Mouse (Mus musculus) midbrain, postnatal 0 days (tissue): Measurements from ENCODE around the gene Phf5a. TPM values are rescaled to one million over a fixed set of nuclear protein-coding genes. Genes with fewer than 3 reads are reported as not detected.

Experiments used
- ATAC-seq: fragments of 200-750 bp; cut with Nextera tagmentation; 2 replicates; pipeline ENCODE4 v1.8.0; 2017; ENCODE audit warnings: moderate number of reproducible peaks, mild to moderate bottlenecking, moderate TSS enrichment, moderate library complexity; ENCODE audit not compliant: low FRiP score
- DNase-seq: peaks from one replicate; pipeline ENCODE4 v3.0.0-alpha.2; 2015; ENCODE audit warnings: low spot score
- H3K27ac ChIP-seq: fragments of 300-500 bp; sonication (generic); 2 replicates; pipeline ENCODE4 v1.5.1; 2014; ENCODE audit warnings: low read depth, mild to moderate bottlenecking, low read length, mixed read lengths
- H3K27me3 ChIP-seq: fragments of 300-500 bp; sonication (generic); 2 replicates; pipeline ENCODE4 v1.6.1; 2014; ENCODE audit warnings: low read length, control low read depth, mixed read lengths; ENCODE audit not compliant: insufficient read depth
- H3K36me3 ChIP-seq: fragments of 300-500 bp; sonication (generic); 2 replicates; pipeline ENCODE4 v1.6.1; 2014; ENCODE audit warnings: low read length, control low read depth, mixed read lengths; ENCODE audit not compliant: insufficient read depth
- H3K4me1 ChIP-seq: fragments of 300-500 bp; sonication (generic); 2 replicates; pipeline ENCODE4 v1.6.1; 2014; ENCODE audit warnings: mild to moderate bottlenecking, control low read depth, antibody characterized with exemption, low read length, mixed read lengths; ENCODE audit not compliant: insufficient read depth
- H3K4me2 ChIP-seq: fragments of 300-500 bp; sonication (generic); 2 replicates; pipeline ENCODE4 v1.6.1; 2014; ENCODE audit warnings: low read depth, mild to moderate bottlenecking, low read length, mixed read lengths; ENCODE audit not compliant: poor library complexity, severe bottlenecking
- H3K4me3 ChIP-seq: fragments of 300-500 bp; sonication (generic); 2 replicates; pipeline ENCODE4 v1.5.1; 2014; ENCODE audit warnings: low read depth, mild to moderate bottlenecking, low read length, moderate library complexity
- H3K9ac ChIP-seq: fragments of 300-500 bp; sonication (generic); replicated peaks from 2 replicates; pipeline ENCODE4 v1.6.1; 2014; ENCODE audit warnings: mild to moderate bottlenecking, low read length, moderate library complexity, mixed read lengths; ENCODE audit not compliant: poor library complexity, severe bottlenecking
- H3K9me3 ChIP-seq: fragments of 300-500 bp; sonication (generic); 2 replicates; pipeline ENCODE4 v1.6.1; 2016; ENCODE audit warnings: low read length, control low read depth
- CTCF ChIP-seq: IDR thresholded peaks from 2 replicates; pipeline ENCODE4 v1.5.1; 2016; ENCODE audit warnings: antibody characterized with exemption, mild to moderate bottlenecking
- WGBS: fragments of 180-500 bp; shearing (Covaris S2); extraction: QIAGEN DNeasy Blood & Tissue Kit; methylation state at CpG from one replicate; pipeline ENCODE4 v1.1.7; 2014; 5-methylcytosine and 5-hydroxymethylcytosine counted together
- polyA plus RNA-seq: library from polyadenylated mRNA; unstranded; fragments of >200 nt; fragmentation: Nextera tagmentation; extraction: Ambion mirVana; gene quantifications from 2 replicates; pipeline ENCODE4 v1.2.1, GENCODE M21; 2015
- total RNA-seq: library from RNA; depleted of rRNA; stranded (reverse); fragments of >200 nt; gene quantifications from 2 replicates; pipeline ENCODE4 v1.2.3, GENCODE M21; 2014

The Phf5a gene
- total and polyA plus RNA-seq, 2 experiments from 2014 or later: 34.1 to 107 TPM

DNA sequence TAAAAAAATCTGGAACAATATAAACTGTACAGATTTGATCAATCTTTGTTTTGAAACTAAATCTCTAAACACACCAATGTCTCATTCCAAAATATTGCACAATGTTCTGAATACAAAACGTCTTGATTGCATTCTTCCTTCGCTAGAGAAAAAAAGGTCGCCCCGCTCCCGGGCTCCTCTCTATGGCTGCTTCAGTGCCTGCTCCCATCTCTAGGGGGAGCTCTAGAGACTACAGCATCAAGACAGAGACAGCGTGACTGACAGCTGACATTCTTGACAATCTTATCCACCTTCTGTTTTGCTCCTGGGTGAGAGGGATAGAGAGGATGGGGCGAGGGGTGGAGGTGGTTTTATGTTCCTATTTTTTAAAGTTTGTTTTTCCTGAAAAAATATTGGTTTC lies 23.4 kb downstream of the Phf5a start:
- no peak overlapping the region for H3K9ac ChIP-seq
- no peak overlapping the region for H3K27ac ChIP-seq
- peak; percentile 68 for TF ChIP-seq CTCF
- peaks cover 32% of the 10 kb centered on the region for H3K36me3 ChIP-seq
- WGBS: 26% methylated on average over 7 of the region's 7 CpGs
- H3K4me2 ChIP-seq: no peak overlapping the region
- no peaks in the 10 kb centered on the region for H3K9me3 ChIP-seq
- DNase-seq (peak; percentile 54), ATAC-seq (no peak)
- no peaks in the 10 kb centered on the region for H3K4me1 ChIP-seq
- H3K4me3 ChIP-seq: no peak overlapping the region
- no peaks in the 10 kb centered on the region for H3K27me3 ChIP-seq

DNA sequence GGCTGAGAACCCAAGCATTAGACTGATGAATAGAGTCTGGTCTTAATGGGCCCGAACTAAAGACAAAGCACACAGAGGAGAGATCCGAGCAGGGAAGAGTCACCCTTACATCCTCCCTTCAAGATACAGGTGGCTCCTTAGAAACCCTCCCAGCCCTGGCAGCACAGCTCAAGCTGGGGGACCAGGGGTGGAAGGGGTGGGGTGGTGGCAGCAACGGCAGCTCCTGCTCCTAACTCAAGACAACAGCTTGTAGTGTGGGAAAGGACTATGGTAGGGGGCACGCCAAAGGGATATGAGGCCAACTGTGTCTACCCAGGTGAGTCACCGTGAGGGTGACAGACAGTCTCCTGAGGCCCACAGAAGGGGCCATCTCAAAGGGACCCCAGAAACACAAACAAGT lies 23.9 kb downstream of the Phf5a start:
- no peak for TF ChIP-seq CTCF
- Histone ChIP-seq H3K9ac (no peak overlapping the region), H3K36me3 (peaks cover 32% of the 10 kb centered on the region), H3K27me3 (no peaks in the 10 kb centered on the region), H3K4me3 (no peak overlapping the region), H3K27ac (no peak overlapping the region), H3K9me3 (no peaks in the 10 kb centered on the region), H3K4me2 (no peak overlapping the region), H3K4me1 (no peaks in the 10 kb centered on the region)
- DNase-seq (no peak), ATAC-seq (no peak)
- WGBS: 93% methylated on average over 5 of the region's 5 CpGs

DNA sequence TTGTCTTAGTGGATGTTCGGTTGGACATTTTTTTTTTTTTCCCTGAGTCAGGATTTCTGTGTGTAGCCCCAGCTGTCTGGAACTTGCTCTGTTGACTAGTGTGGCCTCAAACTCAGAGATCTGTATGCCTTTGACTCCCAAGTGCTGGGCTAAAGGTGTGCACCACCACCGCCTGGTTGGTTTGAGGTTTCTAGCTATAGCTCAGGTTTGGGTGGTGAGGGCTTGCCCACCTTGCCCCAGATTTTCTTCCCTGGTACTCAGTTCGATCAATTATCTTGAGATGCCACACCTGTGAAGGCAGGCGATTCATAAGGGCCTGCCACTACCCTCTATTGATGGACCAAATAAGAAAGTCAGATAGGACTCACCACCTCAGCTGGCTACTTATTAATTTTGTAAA lies 24.6 kb downstream of the Phf5a start:
- H3K9ac ChIP-seq: no peak overlapping the region
- TF ChIP-seq CTCF: no peak
- no peak for ATAC-seq
- H3K4me1 ChIP-seq: no peaks in the 10 kb centered on the region
- peaks cover 32% of the 10 kb centered on the region for H3K36me3 ChIP-seq
- no peak overlapping the region for H3K4me3 ChIP-seq
- DNase-seq: no peak
- no peaks in the 10 kb centered on the region for H3K27me3 ChIP-seq
- H3K9me3 ChIP-seq: no peaks in the 10 kb centered on the region
- H3K27ac ChIP-seq: no peak overlapping the region
- H3K4me2 ChIP-seq: no peak overlapping the region
- WGBS: 97% methylated on average over 4 of the region's 4 CpGs

DNA sequence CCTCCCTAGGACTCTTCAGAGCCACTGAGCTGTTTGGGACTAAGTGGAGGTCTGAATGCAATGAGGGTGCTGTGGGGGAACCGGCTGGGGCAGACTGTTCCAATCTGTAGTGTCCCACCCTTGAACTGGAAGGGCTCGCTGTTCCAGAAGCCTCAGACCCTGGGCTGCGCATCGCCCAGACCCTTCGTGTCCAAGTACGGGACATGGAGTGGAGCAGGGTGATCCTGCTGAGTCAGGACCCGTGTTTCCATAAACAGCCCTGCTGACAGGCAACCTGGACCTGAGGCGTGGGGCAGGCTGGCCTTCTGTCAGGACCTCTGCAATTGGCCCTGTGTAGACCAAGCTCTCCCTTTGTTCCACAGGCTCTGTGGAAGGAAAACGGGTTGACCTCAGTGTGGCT lies 25.0 kb downstream of the Phf5a start:
- no peak overlapping the region for H3K4me2 ChIP-seq
- H3K4me3 ChIP-seq: no peak overlapping the region
- H3K9me3 ChIP-seq: no peaks in the 10 kb centered on the region
- H3K9ac ChIP-seq: no peak overlapping the region
- no peaks in the 10 kb centered on the region for H3K4me1 ChIP-seq
- no peaks in the 10 kb centered on the region for H3K27me3 ChIP-seq
- peaks cover 31% of the 10 kb centered on the region for H3K36me3 ChIP-seq
- DNase-seq (no peak), ATAC-seq (no peak)
- no peak for TF ChIP-seq CTCF
- WGBS: 87% methylated on average over 9 of the region's 9 CpGs
- H3K27ac ChIP-seq: no peak overlapping the region

DNA sequence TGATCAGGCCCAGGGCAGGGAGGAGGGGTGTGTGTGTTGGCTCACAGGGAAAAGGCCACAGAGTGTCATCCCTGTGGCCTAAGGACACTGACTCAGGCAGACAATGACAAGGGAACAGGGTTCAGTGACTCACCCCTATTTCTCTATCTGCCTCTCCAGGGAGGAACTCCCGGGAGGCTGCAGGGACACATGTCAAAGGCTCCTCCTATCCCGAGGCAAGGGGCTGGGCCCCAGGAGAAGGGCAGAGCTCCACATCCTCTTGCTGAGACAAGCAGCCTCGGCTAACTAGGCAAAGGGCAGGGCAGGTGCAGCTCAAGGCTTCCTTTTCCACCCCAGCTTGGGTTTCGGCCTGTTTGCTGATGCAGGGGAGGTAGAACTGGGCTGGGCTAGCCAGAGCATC lies 26.0 kb downstream of the Phf5a start:
- no peak overlapping the region for H3K27ac ChIP-seq
- DNase-seq: no peak
- no peak overlapping the region for H3K4me3 ChIP-seq
- no peaks in the 10 kb centered on the region for H3K9me3 ChIP-seq
- no peaks in the 10 kb centered on the region for H3K27me3 ChIP-seq
- WGBS: 37% methylated on average over 4 of the region's 4 CpGs
- no peak for ATAC-seq
- no peak overlapping the region for H3K9ac ChIP-seq
- TF ChIP-seq CTCF: no peak
- H3K4me1 ChIP-seq: no peaks in the 10 kb centered on the region
- no peak overlapping the region for H3K4me2 ChIP-seq
- H3K36me3 ChIP-seq: peaks cover 20% of the 10 kb centered on the region

DNA sequence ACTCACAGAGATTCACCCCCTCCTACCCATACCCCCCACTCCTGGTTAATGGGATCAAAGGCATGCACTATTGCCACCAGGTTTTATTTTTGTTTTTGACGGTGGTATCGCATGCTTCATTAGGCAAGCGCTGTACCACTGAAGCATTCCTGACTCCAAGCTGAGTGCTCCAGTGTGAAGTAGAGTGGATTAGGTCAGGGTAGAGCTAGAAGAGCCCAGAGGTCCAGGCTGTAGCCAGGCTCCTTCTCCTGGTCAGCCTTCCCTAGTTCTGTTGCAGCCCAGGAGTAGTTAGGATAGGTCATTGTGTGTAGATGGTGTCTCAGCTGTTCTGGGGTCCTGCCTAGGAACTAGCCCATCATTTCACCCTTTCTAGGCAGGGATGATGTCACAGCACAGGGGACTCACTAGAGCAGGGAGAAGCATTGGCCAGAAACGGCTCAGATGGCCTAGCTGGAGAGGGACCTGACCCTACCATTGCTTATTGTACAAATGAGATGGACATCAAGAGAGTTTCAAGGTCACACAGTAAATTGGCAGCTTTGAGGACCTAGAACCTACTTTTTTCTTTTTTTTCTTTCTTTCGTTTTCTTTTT lies 26.6 kb downstream of the Phf5a start:
- Histone ChIP-seq H3K4me2 (no peak overlapping the region), H3K4me3 (no peak overlapping the region), H3K9ac (no peak overlapping the region), H3K9me3 (no peaks in the 10 kb centered on the region), H3K27ac (no peak overlapping the region), H3K4me1 (no peaks in the 10 kb centered on the region), H3K36me3 (peaks cover 16% of the 10 kb centered on the region), H3K27me3 (no peaks in the 10 kb centered on the region)
- no peak for TF ChIP-seq CTCF
- ATAC-seq (no peak), DNase-seq (no peak)
- WGBS: 72% methylated on average over 5 of the region's 5 CpGs
